Mouse (Mus musculus) liver, embryonic 14.5 days (tissue): ENCODE data around the gene Vps72. TPM values are rescaled to one million over a fixed set of nuclear protein-coding genes. Genes with fewer than 3 reads are reported as not detected.

Source experiments
- ATAC-seq: fragments of 200-750 bp; cut with Nextera tagmentation; 2 replicates; pipeline ENCODE4 v1.8.0; 2017; ENCODE audit warnings: moderate number of reproducible peaks, mild to moderate bottlenecking, moderate library complexity; ENCODE audit not compliant: insufficient read depth
- DNase-seq, 3 experiments: peaks; one replicate each; pipeline ENCODE4 v3.0.0-alpha.2; 2012 to 2013; ENCODE audit warnings: low read depth in 3 of 3, low spot score in 3 of 3
- H3K27ac ChIP-seq: fragments of 300-500 bp; sonication (generic); 2 replicates; pipeline ENCODE4 v1.5.1; 2014; ENCODE audit warnings: moderate library complexity, mild to moderate bottlenecking, control low read depth, inconsistent platforms
- H3K27me3 ChIP-seq: fragments of 300-500 bp; sonication (generic); 2 replicates; pipeline ENCODE4 v1.6.1; 2014; ENCODE audit warnings: mild to moderate bottlenecking, low read length, moderate library complexity; ENCODE audit not compliant: control insufficient read depth, insufficient read depth
- H3K36me3 ChIP-seq: fragments of 300-500 bp; sonication (generic); replicated peaks from 2 replicates; pipeline ENCODE4 v1.6.1; 2014; ENCODE audit warnings: low read depth; ENCODE audit not compliant: control insufficient read depth, insufficient read depth
- H3K4me1 ChIP-seq, 2 experiments: fragments of 200-500 bp in 1 of 2; fragments of 300-500 bp in 1 of 2; sonication (generic) in 1 of 2; replicated peaks; 2 replicates each; pipeline ENCODE4 v1.6.1; 2012 to 2014; ENCODE audit warnings: antibody characterized with exemption in 1 of 2, inconsistent platforms in 1 of 2, low read length in 1 of 2; ENCODE audit not compliant: control insufficient read depth in 2 of 2, insufficient read depth in 2 of 2
- H3K4me2 ChIP-seq: fragments of 300-500 bp; sonication (generic); 2 replicates; pipeline ENCODE4 v1.6.1; 2014; ENCODE audit warnings: low read depth, mild to moderate bottlenecking, control low read depth, moderate library complexity
- H3K4me3 ChIP-seq, 2 experiments: fragments of 200-500 bp in 1 of 2; fragments of 300-500 bp in 1 of 2; sonication (generic) in 1 of 2; 2 replicates each; pipeline ENCODE4 v1.5.1; 2012 to 2014; ENCODE audit warnings: low read depth in 2 of 2, low read length in 2 of 2, mild to moderate bottlenecking in 2 of 2, control low read depth in 1 of 2, inconsistent platforms in 1 of 2, moderate library complexity in 1 of 2; ENCODE audit not compliant: insufficient read depth in 1 of 2
- H3K9ac ChIP-seq: fragments of 300-500 bp; sonication (generic); replicated peaks from 2 replicates; pipeline ENCODE4 v1.6.1; 2014; ENCODE audit warnings: mild to moderate bottlenecking, control low read depth, moderate library complexity
- H3K9me3 ChIP-seq: fragments of 300-500 bp; sonication (generic); 2 replicates; pipeline ENCODE4 v1.6.1; 2016; ENCODE audit warnings: low read length, mixed read lengths; ENCODE audit not compliant: control insufficient read depth
- CTCF ChIP-seq: IDR thresholded peaks from 2 replicates; pipeline ENCODE4 v1.5.1; 2016; ENCODE audit warnings: antibody characterized with exemption, low read depth, control low read depth
- EP300 ChIP-seq: IDR thresholded peaks from 2 replicates; pipeline ENCODE4 v1.6.1; 2016; ENCODE audit warnings: antibody characterized with exemption, low read depth
- WGBS: fragments of 180-500 bp; shearing (Covaris S2); extraction: QIAGEN DNeasy Blood & Tissue Kit; methylation state at CpG from one replicate; pipeline ENCODE4 v1.1.7; 2014; ENCODE audit not compliant: insufficient replicate concordance; 5-methylcytosine and 5-hydroxymethylcytosine counted together
- polyA plus RNA-seq, 2 experiments: library from polyadenylated mRNA; depleted of rRNA in 1 of 2; stranded (reverse) in 1 of 2; unstranded in 1 of 2; fragments of >200 nt; fragmentation: Nextera tagmentation in 1 of 2; extraction: Ambion mirVana in 1 of 2; gene quantifications; 2 replicates each; pipeline versions ENCODE4 v1.2.1 to v1.2.3; 2012 to 2014

Vps72 gene
- polyA plus RNA-seq, 2 experiments = 23.4 to 29.6 TPM

DNA sequence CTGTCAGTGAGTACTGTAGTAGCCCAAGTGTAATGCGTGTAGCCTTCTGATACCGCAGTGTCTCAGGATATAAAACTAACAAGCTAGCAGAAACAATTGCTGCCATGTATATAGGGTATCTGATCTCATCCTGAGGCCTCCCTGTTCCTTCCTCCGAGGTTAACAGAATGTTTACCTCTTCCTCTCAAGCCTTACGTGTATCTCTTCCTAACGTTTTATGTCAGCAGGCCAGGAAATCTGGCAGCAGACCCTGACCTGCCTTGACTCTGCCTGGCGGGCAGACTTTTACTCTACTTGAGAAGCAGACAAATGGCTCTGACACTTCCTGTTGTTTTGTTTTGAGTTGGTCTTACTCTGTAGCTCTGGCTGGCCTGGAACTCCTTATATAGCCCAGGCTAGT, 10.8 kb downstream of the Vps72 start:
- Histone ChIP-seq H3K9ac (no peak overlapping the region), H3K4me3 (no peak overlapping the region), H3K27me3 (no peaks in the 10 kb centered on the region), H3K4me2 (no peak overlapping the region), H3K27ac (no peak overlapping the region), H3K4me1 (no peaks in the 10 kb centered on the region), H3K9me3 (no peaks in the 10 kb centered on the region), H3K36me3 (peaks cover 19% of the 10 kb centered on the region)
- ATAC-seq = peak; percentile 44; the same call in 1 of the 2 replicates
- WGBS = 46% methylated on average over 6 of the region's 6 CpGs
- TF ChIP-seq EP300 = no peak
- no peak for TF ChIP-seq CTCF
- no peak for DNase-seq

- Histone ChIP-seq H3K9me3 (no peaks in the 10 kb centered on the region), H3K27me3 (no peaks in the 10 kb centered on the region), H3K9ac (no peak within 1 kb of the TSS), H3K27ac (no peak within 1 kb of the TSS), H3K4me3 (no peak within 1 kb of the TSS), H3K36me3 (peaks cover 13% of the 10 kb centered on the region), H3K4me1 (no peaks in the 10 kb centered on the region), H3K4me2 (no peak within 1 kb of the TSS)
- 64% methylated on average over 6 of the region's 6 CpGs for WGBS
- ATAC-seq (no peak), DNase-seq (no peak)
- no peak for TF ChIP-seq EP300
- peak; percentile 66 for TF ChIP-seq CTCF
Observed at GRCm38 (mm10) chr3:95124246-95124645, 13.4 kb downstream of the Vps72 start, which contains the start of gene Tmod4. TSS of gene Tmod4 (plus strand) at chr3:95124476.

GRCm38 (mm10) chr3:95124972-95125371, 14.2 kb downstream of the Vps72 start:
- Histone ChIP-seq H3K27ac (no peak overlapping the region), H3K4me2 (no peak overlapping the region), H3K36me3 (peaks cover 10% of the 10 kb centered on the region), H3K9me3 (no peaks in the 10 kb centered on the region), H3K4me1 (no peaks in the 10 kb centered on the region), H3K4me3 (no peak overlapping the region), H3K27me3 (no peaks in the 10 kb centered on the region), H3K9ac (no peak overlapping the region)
- ATAC-seq (no peak), DNase-seq (no peak)
- TF ChIP-seq EP300 = no peak
- TF ChIP-seq CTCF = no peak
- 48% methylated on average over 5 of the region's 5 CpGs for WGBS

- Histone ChIP-seq H3K27me3 (no peaks in the 10 kb centered on the region), H3K4me1 (peaks cover 4 to 6% of the 10 kb centered on the region in 2 experiments), H3K9me3 (no peaks in the 10 kb centered on the region), H3K4me3 (no peak overlapping the region), H3K9ac (no peak overlapping the region), H3K4me2 (no peak overlapping the region), H3K27ac (no peak overlapping the region), H3K36me3 (no peaks in the 10 kb centered on the region)
- ATAC-seq (no peak), DNase-seq (no peak)
- 80% methylated on average over 6 of the region's 6 CpGs for WGBS
- no peak for TF ChIP-seq EP300
- TF ChIP-seq CTCF = no peak
Observed at GRCm38 (mm10) chr3:95129226-95129651, 18.4 kb downstream of the Vps72 start.

DNA sequence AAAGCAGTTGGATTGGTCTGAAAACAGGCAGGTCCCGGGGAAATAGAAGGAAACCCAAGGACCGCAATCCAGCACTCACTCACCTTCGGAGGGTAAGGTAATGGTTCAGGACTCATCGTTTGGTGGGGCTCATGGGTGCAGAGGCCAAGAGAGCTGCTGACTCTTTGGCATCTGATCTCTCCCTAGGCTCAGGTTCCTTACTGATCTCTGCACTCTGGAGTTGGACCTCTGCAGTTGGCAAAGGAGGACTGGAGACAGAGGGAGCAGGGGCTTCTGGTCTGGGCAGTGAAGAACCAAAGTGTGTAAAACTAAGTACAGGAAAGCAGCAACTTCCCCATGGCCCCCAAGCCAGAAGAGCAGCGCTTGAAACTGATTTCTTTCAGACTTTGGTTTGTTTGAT, 19.3 kb downstream of the Vps72 start:
- peaks cover 7 to 9% of the 10 kb centered on the region in 2 experiments for H3K4me1 ChIP-seq
- ATAC-seq (no peak), DNase-seq (no peak)
- no peaks in the 10 kb centered on the region for H3K9me3 ChIP-seq
- H3K27ac ChIP-seq = no peak overlapping the region
- no peaks in the 10 kb centered on the region for H3K36me3 ChIP-seq
- no peaks in the 10 kb centered on the region for H3K27me3 ChIP-seq
- no peak overlapping the region for H3K9ac ChIP-seq
- no peak overlapping the region for H3K4me3 ChIP-seq
- no peak for TF ChIP-seq CTCF
- TF ChIP-seq EP300 = no peak
- WGBS = 74% methylated on average over 5 of the region's 5 CpGs
- H3K4me2 ChIP-seq = no peak overlapping the region
